Mouse (Mus musculus) small intestine, adult 10 weeks (tissue): ENCODE data around the gene Dctn3. TPM values are rescaled to one million over a fixed set of nuclear protein-coding genes. Genes with fewer than 3 reads are reported as not detected.

Experiments
- polyA plus RNA-seq: library from polyadenylated mRNA; stranded (reverse); fragments of 350-450 nt; fragmentation: Illumina TruSeq; extraction: RNeasy Lipid Tissue Mini Kit (QIAGEN cat#74804); gene quantifications from one replicate; pipeline ENCODE4 v1.2.3, GENCODE M21; 2014; ENCODE audit warnings: low replicate concordance

Gene Dctn3
- 29.6 TPM for polyA plus RNA-seq

DNA sequence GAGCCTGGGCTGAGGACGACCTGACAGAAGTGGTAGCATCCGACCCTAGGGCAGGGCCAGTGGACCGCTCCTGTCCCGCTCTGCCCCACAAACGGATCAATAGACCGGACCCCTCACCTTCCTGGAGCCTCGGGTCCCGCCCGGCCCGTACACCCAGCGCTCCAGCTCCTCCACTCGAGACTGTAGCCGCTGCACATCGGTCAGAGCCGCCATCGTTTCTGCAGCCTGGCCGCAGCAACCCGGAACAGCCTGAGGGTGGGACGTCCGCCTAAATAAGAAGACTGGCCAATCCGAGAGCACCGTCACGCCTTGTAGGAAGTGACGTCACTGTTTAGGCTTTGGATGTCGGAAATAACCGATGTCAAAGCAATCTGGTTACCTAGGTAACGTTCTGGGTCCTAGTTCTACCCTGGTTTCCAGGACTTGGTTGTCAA, at the start of gene Dctn3:
Gene Dctn3, minus strand, starts transcription at position 253 of the 434 bp plus-strand sequence.

DNA sequence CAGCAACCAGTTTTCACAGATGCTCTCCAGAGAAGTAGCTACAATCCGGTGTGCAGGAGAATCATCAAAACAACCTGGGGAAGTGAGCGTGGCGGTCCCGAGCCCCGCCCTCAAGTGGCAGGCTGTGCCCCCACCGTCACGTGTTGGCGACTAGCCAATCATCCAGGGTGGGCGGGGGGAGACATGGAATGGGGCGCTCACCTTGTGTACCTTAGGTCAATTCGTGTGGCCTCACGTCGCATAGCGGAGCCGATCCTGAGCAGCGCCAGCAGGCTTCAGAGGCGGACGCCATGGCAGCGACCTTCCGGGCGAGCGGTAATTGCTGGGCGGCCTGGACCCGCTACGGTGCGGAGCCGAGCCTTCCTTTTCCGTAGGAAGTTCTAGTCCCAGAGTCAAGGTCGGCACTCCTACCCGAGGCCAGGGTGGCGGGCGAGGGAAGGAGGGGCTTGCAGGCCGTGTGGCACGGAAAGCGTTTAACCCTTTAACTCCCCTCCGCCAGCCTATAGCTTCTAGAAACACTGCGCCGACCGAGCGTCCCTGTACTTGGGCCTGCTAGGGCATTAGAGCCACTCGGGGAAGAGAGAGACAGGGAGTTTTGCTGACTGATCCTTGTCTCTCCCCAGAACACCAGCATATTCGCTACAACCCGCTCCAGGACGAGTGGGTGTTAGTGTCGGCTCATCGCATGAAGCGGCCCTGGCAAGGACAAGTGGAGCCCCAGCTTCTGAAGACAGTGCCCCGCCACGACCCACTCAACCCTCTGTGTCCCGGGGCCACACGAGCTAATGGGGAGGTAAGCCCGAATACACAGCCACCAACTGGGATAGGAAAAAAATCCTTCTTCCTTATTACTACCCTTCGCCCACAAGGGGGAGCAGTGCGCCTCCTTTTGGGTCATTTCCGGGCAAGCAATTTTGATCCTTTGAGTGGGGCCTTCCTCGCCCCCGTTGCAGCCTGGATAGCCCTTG, 32.7 kb upstream of the Dctn3 start, which contains the start of gene Sigmar1:
Gene Sigmar1, minus strand, starts transcription at position 820 of the 968 bp plus-strand sequence.

DNA sequence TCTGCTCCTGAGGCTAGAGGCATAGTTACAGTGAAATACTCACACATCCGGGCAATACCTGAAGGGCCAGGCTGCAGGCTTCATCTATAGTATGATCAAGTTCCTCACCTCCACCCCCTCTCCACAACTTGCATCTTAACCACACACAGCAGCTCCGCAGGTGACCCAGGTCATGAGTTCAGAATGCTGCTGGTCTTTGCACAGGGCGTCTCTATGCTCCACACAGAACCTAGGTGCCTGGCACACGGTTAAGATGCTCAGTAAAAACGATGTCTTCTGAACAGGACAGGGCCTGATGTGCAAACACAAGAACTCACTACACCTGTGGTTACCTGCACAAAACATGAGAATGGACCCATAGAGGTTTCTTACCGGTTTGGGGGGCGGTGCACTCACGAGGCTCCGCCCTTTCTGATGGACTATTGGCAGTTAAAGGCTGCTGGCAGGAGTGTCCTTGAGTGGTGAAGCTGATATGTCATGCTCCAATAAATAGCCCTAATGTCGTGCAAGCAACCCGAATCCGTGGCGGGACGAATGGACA, 31.9 kb upstream of the Dctn3 start, which contains the start of gene Galt:
Gene Galt, plus strand, starts transcription at position 432 of the 541 bp plus-strand sequence.

DNA sequence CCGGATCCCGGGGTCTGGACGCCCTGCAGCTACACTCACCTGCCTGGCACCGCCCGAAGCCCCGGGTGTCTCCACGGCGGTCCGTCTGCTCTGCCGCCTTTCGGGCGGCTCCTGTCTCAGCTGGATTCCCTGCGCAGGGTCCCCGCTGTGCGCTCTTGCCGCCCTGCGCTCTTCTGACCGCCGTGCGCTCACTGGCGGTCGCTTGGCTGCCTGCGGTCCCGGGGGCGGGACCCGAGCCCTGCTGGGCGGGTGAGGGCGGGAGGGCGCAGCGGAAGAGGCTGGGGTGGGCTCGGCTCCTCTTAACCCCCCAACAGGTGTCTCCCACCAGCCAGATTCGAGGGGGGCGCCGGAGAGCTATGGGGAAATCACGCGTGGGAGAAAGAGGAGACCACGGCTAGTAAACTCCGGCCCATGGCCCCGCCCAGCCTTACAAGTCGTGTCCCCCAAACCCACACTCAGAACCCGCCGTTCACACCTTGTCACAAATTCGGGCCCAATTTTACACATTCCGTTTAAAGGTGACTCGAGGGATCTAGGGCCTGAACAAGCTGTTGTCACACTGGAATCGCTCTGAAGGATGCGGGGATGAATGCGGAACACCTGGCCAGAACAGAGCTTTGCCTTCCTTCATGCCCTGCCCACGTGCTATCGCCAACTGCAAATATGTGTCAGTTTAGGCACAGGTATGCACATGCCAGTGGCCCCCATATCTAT, 8.2 kb upstream of the Dctn3 start, which contains the start of gene Arid3c:
Gene Arid3c, minus strand, starts transcription at position 91 of the 714 bp plus-strand sequence.

DNA sequence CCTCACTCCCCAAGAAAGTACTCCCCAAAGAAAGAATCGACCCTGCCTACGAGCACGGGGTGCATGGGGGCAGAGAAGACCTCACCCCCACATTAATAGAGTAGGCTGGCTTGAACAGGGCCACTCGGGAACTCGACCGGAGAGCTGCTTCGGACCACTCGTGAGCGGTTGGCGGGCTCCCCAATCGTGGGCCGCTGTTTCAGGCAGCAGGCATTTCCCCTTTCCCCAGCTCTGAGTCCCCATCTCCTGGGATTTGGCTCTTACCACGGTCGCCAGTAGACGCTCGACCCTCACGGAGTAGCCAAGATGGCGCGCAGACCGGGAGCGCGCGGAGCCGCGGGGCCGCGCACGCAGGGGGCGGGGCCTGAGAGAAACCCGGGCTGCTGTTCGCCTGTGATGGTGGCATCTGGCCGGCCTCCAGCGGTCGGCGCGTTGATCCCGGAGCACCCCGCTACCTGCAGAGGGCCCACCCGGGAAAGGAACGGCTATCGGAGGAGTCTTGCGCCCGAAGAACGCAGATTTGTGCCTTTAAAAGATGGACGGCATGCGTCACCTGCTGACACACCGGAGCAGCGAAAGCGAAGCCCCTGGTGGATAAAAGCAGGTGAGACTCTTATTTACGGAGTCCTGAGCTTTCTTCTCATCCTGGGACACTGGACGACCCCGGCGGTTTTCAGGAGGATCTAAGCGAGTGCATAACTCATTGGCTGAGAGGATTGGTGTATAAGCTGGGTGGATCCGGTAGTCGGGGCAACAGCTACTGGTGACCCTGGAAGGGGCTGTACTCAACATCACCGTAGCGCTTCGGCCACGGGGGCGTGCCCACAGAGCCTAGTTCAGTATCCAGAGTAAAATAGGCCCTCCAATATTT, 9.5 kb downstream of the Dctn3 start, which contains the start of gene Rpp25l:
Gene Rpp25l, minus strand, starts transcription at position 338 of the 871 bp plus-strand sequence.

DNA sequence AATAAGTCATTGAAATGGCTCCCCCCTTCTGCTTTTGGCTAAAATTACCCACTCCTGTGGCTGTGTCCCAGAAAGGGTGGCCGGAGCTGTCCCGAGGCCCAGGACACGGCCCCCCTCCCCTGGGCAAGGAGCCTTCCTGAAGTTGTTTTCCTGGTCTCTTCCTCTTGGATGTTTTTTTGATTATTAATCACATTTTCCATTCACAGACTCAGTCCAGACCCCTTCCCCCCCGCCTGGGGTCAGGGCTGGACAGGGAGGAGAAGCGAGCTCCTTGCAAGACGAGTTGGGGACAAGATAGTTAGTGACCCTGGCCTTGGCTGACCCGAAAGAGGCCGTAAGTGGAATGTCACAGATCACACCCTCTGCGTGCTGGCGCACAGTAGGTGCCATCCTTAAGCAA, 23.2 kb downstream of the Dctn3 start, which contains the start of gene Il11ra1:
Gene Il11ra1, plus strand, starts transcription at position 207 of the 400 bp plus-strand sequence.

DNA sequence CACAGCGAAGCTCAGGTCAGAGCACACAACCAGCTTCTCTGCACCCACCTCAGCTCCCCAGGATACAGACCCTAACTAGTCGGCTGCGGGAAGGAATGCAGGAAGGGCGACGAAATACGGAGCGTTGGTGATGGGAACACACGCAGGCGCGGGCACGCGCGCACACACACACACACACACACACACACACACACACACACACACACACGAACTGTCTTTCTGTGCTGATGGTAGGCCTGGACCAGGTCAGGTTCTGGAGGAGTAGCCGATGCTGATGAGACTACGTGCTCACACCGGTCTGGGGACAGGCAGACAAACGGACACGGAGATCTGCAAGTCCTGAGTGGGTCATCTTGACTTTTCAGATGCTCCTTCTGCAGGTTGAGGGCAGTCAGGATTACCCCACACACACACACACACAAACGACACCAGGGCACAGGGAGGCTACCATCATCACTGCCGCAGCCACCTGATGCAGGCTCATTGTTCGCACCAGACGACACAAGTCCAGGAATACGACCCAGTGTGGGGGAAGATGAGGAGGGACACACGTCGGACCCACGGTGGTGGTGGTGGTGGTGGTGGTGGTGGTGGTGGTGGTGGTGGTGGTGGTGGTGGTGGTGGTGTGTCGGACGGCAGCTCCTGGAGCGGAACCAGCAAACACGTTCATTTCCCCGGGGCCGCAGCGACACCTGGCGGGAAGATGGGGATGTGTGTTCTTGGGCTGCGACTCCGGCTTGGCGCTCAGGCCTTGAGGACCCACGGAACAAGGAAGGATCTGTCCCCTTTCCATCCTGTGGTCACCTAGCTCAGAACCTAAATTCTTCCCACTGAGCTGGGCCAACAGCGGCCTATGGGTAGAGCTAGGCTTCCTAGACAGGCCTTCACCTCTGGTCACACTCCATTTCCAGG, 25.8 kb downstream of the Dctn3 start, which contains the start of gene Cntfr:
Gene Cntfr, minus strand, starts transcription at position 160 of the 912 bp plus-strand sequence.

Other genes starting within 250 kb of the Dctn3 start
- gene AI464131, start 220.1 kb downstream of the Dctn3 start, polyA plus RNA-seq = 2.0 TPM
- gene 1110017D15Rik, start 205.8 kb downstream of the Dctn3 start, polyA plus RNA-seq = not detected
- gene Fam219a, start 153.6 kb downstream of the Dctn3 start, polyA plus RNA-seq = 0.59 TPM
- gene Dnaic1, start 153.4 kb downstream of the Dctn3 start, polyA plus RNA-seq = not detected
- gene Enho, start 82.8 kb downstream of the Dctn3 start, polyA plus RNA-seq = not detected
- gene Cntfr, start 26.1 kb downstream of the Dctn3 start, polyA plus RNA-seq = not detected
- 3.2 TPM for gene Il11ra1, start 23.2 kb downstream of the Dctn3 start, polyA plus RNA-seq
- gene Rpp25l, start 9.6 kb downstream of the Dctn3 start, polyA plus RNA-seq = not detected
- not detected for gene Arid3c, start 8.0 kb upstream of the Dctn3 start, polyA plus RNA-seq
- gene Galt, start 32.1 kb upstream of the Dctn3 start, polyA plus RNA-seq = 0.85 TPM
- 13.3 TPM for gene Sigmar1, start 33.0 kb upstream of the Dctn3 start, polyA plus RNA-seq
- 3.6 TPM for gene Ccl27a, start 51.1 kb upstream of the Dctn3 start, polyA plus RNA-seq
- gene Gm21541, start 180.4 kb upstream of the Dctn3 start, polyA plus RNA-seq = not detected
- gene Gm20878, start 218.4 kb upstream of the Dctn3 start, polyA plus RNA-seq = 0.71 TPM
- 0.11 TPM for gene Fam205a4, start 242.9 kb upstream of the Dctn3 start, polyA plus RNA-seq